In genomic region chr3:117679189-117679588, GRCm38 (mm10) we compare ENCODE assay signal across 11 mouse cellular contexts.
"Had no signal": no experiment of that assay in that cellular context is flagged by ENCODE, and none has a peak within 500 bp of the region (broad histone marks: within the 10 kb centered on the region; RNA-seq: fewer than 3 reads in every experiment).

No protein-coding gene starts in this region.

- DNase-seq: retina, postnatal 1 day; right cerebral cortex, postnatal 14 days; right cerebral cortex, postnatal 25 days; right cerebral cortex, postnatal 4 days; spleen, adult 18-20 months; thymus, adult 18-20 months; thymus, adult 2 months; thymus, postnatal 14 days; thymus, postnatal 25 days; thymus, postnatal 36 days; thymus, postnatal 4 days had no signal
